Mouse (Mus musculus) lung, postnatal 0 days (tissue): ENCODE data around the gene Trir.

Source experiments
- CTCF ChIP-seq: IDR thresholded peaks from 2 replicates; pipeline ENCODE4 v1.5.1; 2016; ENCODE audit warnings: antibody characterized with exemption, mild to moderate bottlenecking
- EP300 ChIP-seq: IDR thresholded peaks from 2 replicates; pipeline ENCODE4 v1.6.1; 2016; ENCODE audit warnings: antibody characterized with exemption, mild to moderate bottlenecking, control low read depth

DNA sequence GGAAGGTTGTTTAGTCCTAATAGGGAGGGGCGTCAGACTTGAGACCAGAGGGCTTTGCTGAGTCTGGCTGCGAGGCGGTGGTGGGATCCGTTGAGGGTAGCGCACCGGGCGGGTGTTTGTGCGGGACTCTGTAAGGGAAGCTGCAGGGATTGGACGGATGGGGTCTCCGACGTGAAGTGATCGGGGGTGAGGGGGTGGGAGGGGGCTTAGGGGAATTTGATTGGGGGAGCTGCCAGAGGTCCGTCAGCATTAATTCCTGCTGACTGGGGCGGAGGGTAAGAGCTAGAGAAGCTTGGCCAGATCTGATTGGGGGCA lies 10.7 kb downstream of the Trir start:
- TF ChIP-seq EP300 (no peak), CTCF (no peak)
